Mouse (Mus musculus) embryonic fibroblast, embryonic 13.5 days (primary cell): ENCODE measurements at regions not wholly inside any gene's neighbourhood (a gene's known extent, or its start where the extent isn't known, plus 50 kb on each side); places are given as distances from the start of the nearest gene placed in this dataset.

Source experiments
- H3K27ac ChIP-seq: 2 replicates; pipeline ENCODE4 v1.5.1; 2012; ENCODE audit warnings: low read length, control low read depth, inconsistent platforms; ENCODE audit not compliant: insufficient read depth
- H3K4me1 ChIP-seq: 2 replicates; pipeline ENCODE4 v1.6.1; 2011; ENCODE audit warnings: low read length; ENCODE audit not compliant: control insufficient read depth, insufficient read depth
- H3K4me3 ChIP-seq: 2 replicates; pipeline ENCODE4 v1.5.1; 2011; ENCODE audit warnings: mild to moderate bottlenecking, control low read depth, low read length; ENCODE audit not compliant: insufficient read depth
- CTCF ChIP-seq: IDR thresholded peaks from 2 replicates; pipeline ENCODE4 v1.5.1; 2011; ENCODE audit warnings: mild to moderate bottlenecking, control low read depth, low read length, moderate library complexity, borderline replicate concordance; ENCODE audit not compliant: insufficient read depth
- POLR2A ChIP-seq: IDR thresholded peaks from 2 replicates; pipeline ENCODE4 v1.6.1; 2011; ENCODE audit warnings: low read depth, mild to moderate bottlenecking, control low read depth, low read length, moderate library complexity

DNA sequence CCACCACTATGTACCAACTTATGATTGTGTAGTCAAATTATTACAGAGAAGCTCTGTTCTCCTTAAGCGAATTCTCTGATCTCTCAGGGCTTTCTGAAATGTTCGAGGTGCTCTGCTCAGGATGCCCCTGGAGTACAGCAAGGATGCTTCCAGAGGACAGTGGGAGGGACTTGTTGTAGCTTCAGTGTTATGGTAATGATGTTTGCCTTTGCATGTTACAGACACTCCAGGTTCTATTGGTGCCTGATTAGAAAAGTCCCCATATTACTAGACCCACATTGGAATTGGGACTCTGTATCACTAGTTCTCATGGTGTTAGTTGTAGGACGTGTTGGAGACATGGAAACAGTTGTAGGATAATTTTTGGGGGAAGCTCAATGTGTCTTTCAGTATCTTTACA lies 96.0 kb downstream of the Epdr1 start:
- TF ChIP-seq CTCF, result no peak

DNA sequence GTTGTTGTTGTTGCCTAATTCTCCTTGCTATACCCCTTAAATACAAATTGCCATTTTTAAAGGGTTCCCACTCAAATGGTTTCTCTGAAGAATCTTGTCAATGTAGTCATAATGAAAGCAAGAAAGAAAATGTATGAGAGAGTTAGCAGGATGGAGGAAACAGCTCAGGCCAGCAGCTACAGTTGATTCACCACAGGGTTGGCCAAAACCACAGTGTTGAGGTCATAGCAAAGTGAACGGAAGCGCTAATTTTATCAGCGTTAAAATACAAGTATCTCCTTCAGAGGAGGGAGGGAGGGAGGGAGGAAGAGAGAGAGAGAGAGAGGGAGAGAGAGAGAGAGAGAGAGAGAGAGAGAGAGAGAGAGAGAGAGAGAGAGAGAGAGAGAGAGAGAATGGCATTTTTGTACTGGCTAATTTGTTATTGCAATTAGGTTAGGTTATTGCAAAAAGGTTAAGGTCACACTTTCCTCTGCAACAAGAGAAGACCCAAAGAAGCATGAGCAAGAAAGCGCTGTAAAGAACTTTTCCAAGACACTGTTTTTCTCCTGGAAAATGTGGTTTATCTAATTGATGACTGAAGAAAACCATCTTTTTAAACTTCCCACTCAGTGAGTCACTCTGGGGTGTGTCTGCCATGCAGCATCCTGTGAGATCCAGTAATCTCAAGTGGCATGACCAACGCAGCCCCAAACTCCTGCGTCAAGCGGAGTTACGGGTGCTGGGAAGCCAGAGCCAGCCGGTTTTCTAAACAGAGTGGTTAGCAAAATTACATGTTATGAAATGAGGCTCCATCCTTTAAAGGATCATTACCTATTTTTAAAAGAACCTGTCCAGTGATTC lies 101.6 kb downstream of the Epdr1 start:
- Histone ChIP-seq H3K27ac (peak overlapping the region; percentile 40; the same call in 1 of the 2 replicates), H3K4me3 (no peak overlapping the region), H3K4me1 (no peaks in the 10 kb centered on the region)
- TF ChIP-seq POLR2A (no peak), CTCF (no peak)

More for the DNA sequence above, 96.0 kb downstream of the Epdr1 start:
- Histone ChIP-seq H3K4me3 (no peak overlapping the region), H3K27ac (no peak overlapping the region), H3K4me1 (no peaks in the 10 kb centered on the region)

DNA sequence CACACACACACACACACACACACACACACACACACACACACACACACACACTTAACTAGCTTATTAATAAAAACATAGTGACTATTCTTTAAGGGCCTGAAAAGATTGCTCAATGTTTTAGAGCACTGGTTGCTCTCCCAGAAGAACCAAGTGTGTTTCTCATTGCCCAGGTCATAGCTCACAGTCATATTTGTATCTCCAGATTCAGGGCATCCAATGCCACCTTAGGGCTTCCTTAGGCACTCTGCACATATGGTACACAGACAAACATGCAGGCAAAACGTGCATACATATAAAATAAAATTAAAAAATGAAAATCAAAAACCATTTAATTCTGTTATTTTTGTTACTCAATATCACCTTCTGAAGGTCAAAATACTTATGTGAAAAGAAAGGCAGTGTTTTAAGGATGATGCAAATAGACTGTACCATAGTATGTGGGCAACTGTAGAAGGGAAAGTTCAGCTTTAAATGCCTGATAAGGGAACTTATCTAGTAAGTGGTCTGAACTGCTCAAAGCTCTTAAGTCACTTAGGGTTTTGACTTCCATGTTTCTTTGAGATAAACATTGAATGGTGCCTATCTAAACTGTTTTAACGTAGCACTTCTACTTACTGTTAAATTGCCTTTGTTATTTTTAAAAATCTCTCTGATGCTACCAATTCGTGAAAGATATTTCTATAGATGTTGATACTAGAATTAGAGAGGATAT lies 104.7 kb downstream of the Epdr1 start:
- Histone ChIP-seq H3K4me1 (no peaks in the 10 kb centered on the region), H3K27ac (no peak overlapping the region), H3K4me3 (no peak overlapping the region)
- no peak for TF ChIP-seq POLR2A
- no peak for TF ChIP-seq CTCF

- TF ChIP-seq POLR2A (no peak), CTCF (no peak)
- H3K4me3 ChIP-seq, result no peak overlapping the region
- H3K27ac ChIP-seq, result no peak overlapping the region
- no peaks in the 10 kb centered on the region for H3K4me1 ChIP-seq
These were observed 110.9 kb upstream of the Stard3nl start for GRCm38 (mm10) chr13:19506543-19506942.

- H3K4me3 ChIP-seq, result no peak overlapping the region
- H3K4me1 ChIP-seq, result no peaks in the 10 kb centered on the region
- TF ChIP-seq CTCF, result no peak
- TF ChIP-seq POLR2A, result no peak
- H3K27ac ChIP-seq, result no peak overlapping the region
These were observed 108.6 kb upstream of the Stard3nl start for GRCm38 (mm10) chr13:19504241-19504640.

GRCm38 (mm10) chr13:19482198-19482597 lies 86.6 kb upstream of the Stard3nl start:
- no peak overlapping the region for H3K27ac ChIP-seq
- no peak overlapping the region for H3K4me3 ChIP-seq
- H3K4me1 ChIP-seq, result no peaks in the 10 kb centered on the region
- TF ChIP-seq POLR2A (no peak), CTCF (no peak)

GRCm38 (mm10) chr13:19474041-19474440 lies 78.4 kb upstream of the Stard3nl start:
- no peak for TF ChIP-seq CTCF
- TF ChIP-seq POLR2A, result no peak
- no peaks in the 10 kb centered on the region for H3K4me1 ChIP-seq

DNA sequence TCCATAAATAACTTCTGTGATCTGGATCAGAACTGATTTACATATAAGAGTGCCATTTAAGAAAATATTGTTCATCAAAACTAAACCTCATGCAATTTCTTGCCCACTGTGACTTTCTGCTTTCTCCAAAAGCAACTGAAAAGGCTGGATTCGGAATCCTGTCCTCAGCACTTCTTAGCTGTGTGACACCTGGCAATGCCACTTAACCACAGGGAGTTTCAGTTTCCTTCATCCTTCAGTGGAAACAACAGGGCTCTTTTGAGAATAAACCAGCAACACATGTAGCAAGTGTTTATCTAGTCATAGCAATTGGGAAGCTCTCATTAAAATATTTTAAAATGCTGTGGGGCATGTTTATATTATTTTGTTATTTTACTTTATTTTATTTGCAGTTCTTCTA lies 75.1 kb upstream of the Stard3nl start:
- H3K4me1 ChIP-seq, result no peaks in the 10 kb centered on the region
- TF ChIP-seq CTCF, result no peak
- TF ChIP-seq POLR2A, result no peak

More at GRCm38 (mm10) chr13:19474041-19474440, 78.4 kb upstream of the Stard3nl start:
- Histone ChIP-seq H3K4me3 (no peak overlapping the region), H3K27ac (no peak overlapping the region)

GRCm38 (mm10) chr13:19466722-19467384 lies 71.3 kb upstream of the Stard3nl start:
- TF ChIP-seq POLR2A (no peak), CTCF (no peak)
- Histone ChIP-seq H3K4me3 (no peak overlapping the region), H3K4me1 (no peaks in the 10 kb centered on the region)

More for the DNA sequence above, 75.1 kb upstream of the Stard3nl start:
- Histone ChIP-seq H3K4me3 (no peak overlapping the region), H3K27ac (no peak overlapping the region)

More at GRCm38 (mm10) chr13:19466722-19467384, 71.3 kb upstream of the Stard3nl start:
- no peak overlapping the region for H3K27ac ChIP-seq
